Mouse (Mus musculus): Measurements from ENCODE around the gene Unc13a.

- TF ChIP-seq TAL1 (IDR thresholded peaks at IDR 0.05; ENCODE audit: low read length): no peak
- TF ChIP-seq GATA1 (IDR thresholded peaks at IDR 0.05; ENCODE audit: low read length): no peak
Observed at GRCm38 (mm10) chr8:71679550-71680168, 8.1 kb upstream of the Unc13a start.

All from erythroblast, embryonic 14.5 days (primary cell).